Mouse (Mus musculus): ENCODE data around the gene Efna1. TPM values are rescaled to one million over a fixed set of nuclear protein-coding genes. Genes with fewer than 3 reads are reported as not detected.
A peak's percentile ranks its signal among the peaks of the same experiment; 100 is the strongest.

Efna1 gene
- total and polyA plus RNA-seq, 3 experiments: not detected

DNA sequence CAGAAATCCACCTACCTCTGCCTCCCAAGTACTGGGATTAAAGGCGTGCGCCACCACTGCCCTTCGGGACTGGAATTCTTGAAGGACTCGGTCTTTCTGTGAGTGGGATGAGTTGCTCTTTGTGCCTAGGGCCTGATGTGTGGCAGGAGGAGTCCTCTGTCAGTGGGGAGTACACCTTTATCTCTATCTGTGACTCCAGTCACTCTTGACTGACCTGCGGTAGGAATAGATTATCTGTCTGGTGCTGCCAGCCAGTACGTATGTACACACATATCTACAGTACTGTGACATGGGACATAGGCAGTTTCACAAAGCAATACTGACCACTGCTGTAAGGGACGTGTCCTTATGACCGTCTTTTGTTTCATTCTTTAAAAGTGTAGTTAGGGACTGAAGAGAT is 44.9 kb upstream of the Efna1 start:
- no peak overlapping the region for H3K27ac ChIP-seq (ENCODE audit: control insufficient read depth, low read depth, low read length)
- TF ChIP-seq ELF1 (IDR thresholded peaks at IDR 0.05; ENCODE audit: low read depth, low read length) (no peak), GATA1 (IDR thresholded peaks at IDR 0.05; ENCODE audit: low read depth, low read length) (peak; percentile 59), CHD1 (IDR thresholded peaks at IDR 0.05; ENCODE audit: low read depth, low read length) (no peak), MYB (IDR thresholded peaks at IDR 0.05; ENCODE audit: low read depth, low read length) (no peak), ZNF384 (IDR thresholded peaks at IDR 0.05; ENCODE audit: low read depth, low read length) (no peak), MXI1 (IDR thresholded peaks at IDR 0.05; ENCODE audit: low read depth, low read length) (no peak), POLR2AphosphoS5 (IDR thresholded peaks at IDR 0.05; ENCODE audit: borderline replicate concordance, low read depth, low read length) (no peak), RCOR1 (IDR thresholded peaks at IDR 0.05; ENCODE audit: low read depth, low read length) (no peak), CTCF (IDR thresholded peaks at IDR 0.05 in 2 of 3, conservative IDR thresholded peaks at IDR 0.05 in 1 of 3; ENCODE audit: control insufficient read depth in 1 of 3, insufficient read depth in 1 of 3, low read depth in 2 of 3, low read length in 3 of 3, poor library complexity in 1 of 3, severe bottlenecking in 1 of 3) (no peak), USF1 (IDR thresholded peaks at IDR 0.05; ENCODE audit: low read depth, low read length) (no peak), NRF1 (IDR thresholded peaks at IDR 0.05; ENCODE audit: insufficient read depth, low read depth, low read length, poor library complexity, severe bottlenecking) (no peak), MAFK (IDR thresholded peaks at IDR 0.05; ENCODE audit: borderline replicate concordance, low read depth, low read length) (no peak), EP300 (IDR thresholded peaks at IDR 0.05; ENCODE audit: low read depth in 1 of 2, low read length in 2 of 2) (peak in 1 of 2 experiments; percentile 32; a peak in 1 of 4 replicates), TBP (IDR thresholded peaks at IDR 0.05; ENCODE audit: low read depth, low read length) (0 out of 2 replicates have a peak, but pooled peaks have one; percentile 60), ZMIZ1 (IDR thresholded peaks at IDR 0.05; ENCODE audit: low read depth, low read length) (no peak), TCF12 (IDR thresholded peaks at IDR 0.05; ENCODE audit: low read depth, low read length) (0 out of 2 replicates have a peak, but pooled peaks have one; percentile 39), UBTF (IDR thresholded peaks at IDR 0.05; ENCODE audit: borderline replicate concordance, insufficient read depth, low read depth, low read length) (no peak)
- no peak overlapping the region for H3K9ac ChIP-seq (ENCODE audit: control insufficient read depth, low read depth, low read length, poor library complexity, severe bottlenecking)
- H3K9me3 ChIP-seq (replicated peaks; ENCODE audit: insufficient read depth, low read length): no peaks in the 10 kb centered on the region
- no peaks in the 10 kb centered on the region for H3K79me2 ChIP-seq (ENCODE audit: control insufficient read depth, insufficient read depth, low read length, poor library complexity)
- peaks cover 7 to 10% of the 10 kb centered on the region in 2 experiments for H3K4me1 ChIP-seq (ENCODE audit: control insufficient read depth in 1 of 2, insufficient read depth in 2 of 2, low read length in 2 of 2)
- DNase-seq (ENCODE audit: low read depth, low spot score): peak; percentile 30
- no peaks in the 10 kb centered on the region for H3K36me3 ChIP-seq (ENCODE audit: control insufficient read depth in 1 of 2, insufficient read depth in 2 of 2, low read length in 2 of 2)
- H3K4me3 ChIP-seq (ENCODE audit: control insufficient read depth in 1 of 2, insufficient read depth in 1 of 2, low read depth in 2 of 2, low read length in 2 of 2): no peak overlapping the region
- peaks cover 17 to 20% of the 10 kb centered on the region in 2 experiments for H3K27me3 ChIP-seq (ENCODE audit: control insufficient read depth in 1 of 2, insufficient read depth in 2 of 2, low read length in 2 of 2)

DNA sequence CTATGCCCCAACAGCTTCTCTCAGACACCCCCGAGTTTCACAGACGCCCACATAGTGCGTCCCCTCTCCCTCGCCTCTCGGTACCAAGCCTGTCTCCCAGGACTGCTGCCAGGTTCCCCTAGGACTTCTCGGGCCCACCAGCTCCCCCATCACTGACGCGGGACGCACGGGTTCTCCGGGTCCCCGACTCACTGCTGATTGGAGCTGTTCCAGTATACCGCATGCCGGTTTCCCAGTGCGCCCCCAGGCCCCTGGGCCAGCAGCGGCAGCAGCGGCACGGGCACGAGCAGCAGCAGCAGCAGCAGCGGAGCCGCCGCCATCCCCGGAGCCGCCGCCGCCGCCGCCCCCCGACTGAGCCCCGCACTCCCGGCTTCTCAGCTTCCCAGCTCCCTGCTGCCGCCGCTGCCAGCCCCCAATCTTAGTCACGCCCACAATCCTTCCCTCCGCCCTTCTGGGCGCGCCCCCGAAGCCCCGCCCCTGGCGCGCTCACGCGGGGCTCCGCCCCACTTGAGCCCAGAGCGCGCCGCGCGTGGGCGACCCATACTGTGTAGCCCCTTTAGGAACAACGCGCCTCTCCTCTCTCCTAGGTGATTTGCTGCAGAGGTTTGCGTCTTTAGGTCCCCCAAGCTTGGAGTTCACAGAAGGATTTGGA is 41.7 kb upstream of the Efna1 start, which contains the start of gene Efna3:
Gene Efna3, minus strand, starts transcription at position 452 of the 652 bp plus-strand sequence.
- Histone ChIP-seq H3K9ac (ENCODE audit: control insufficient read depth, low read depth, low read length, poor library complexity, severe bottlenecking) (peak within 1 kb of the TSS; percentile 51), H3K36me3 (ENCODE audit: control insufficient read depth in 1 of 2, insufficient read depth in 2 of 2, low read length in 2 of 2) (no peaks in the 10 kb centered on the region), H3K9me3 (replicated peaks; ENCODE audit: insufficient read depth, low read length) (no peaks in the 10 kb centered on the region), H3K79me2 (ENCODE audit: control insufficient read depth, insufficient read depth, low read length, poor library complexity) (no peaks in the 10 kb centered on the region), H3K27me3 (ENCODE audit: control insufficient read depth in 1 of 2, insufficient read depth in 2 of 2, low read length in 2 of 2) (peaks cover 15 to 22% of the 10 kb centered on the region in 2 experiments), H3K4me1 (ENCODE audit: control insufficient read depth in 1 of 2, insufficient read depth in 2 of 2, low read length in 2 of 2) (peaks cover 7 to 8% of the 10 kb centered on the region in 2 experiments), H3K27ac (ENCODE audit: control insufficient read depth, low read depth, low read length) (no peak within 1 kb of the TSS), H3K4me3 (ENCODE audit: control insufficient read depth in 1 of 2, insufficient read depth in 1 of 2, low read depth in 2 of 2, low read length in 2 of 2) (peak within 1 kb of the TSS; percentile 59 to 74)
- TF ChIP-seq MXI1 (IDR thresholded peaks at IDR 0.05; ENCODE audit: low read depth, low read length): peak; percentile 43; the same call in 1 of the 2 replicates
- TF ChIP-seq USF1 (IDR thresholded peaks at IDR 0.05; ENCODE audit: low read depth, low read length): 0 out of 2 replicates have a peak, but pooled peaks have one; percentile 30
- no peak for TF ChIP-seq POLR2AphosphoS5 (IDR thresholded peaks at IDR 0.05; ENCODE audit: borderline replicate concordance, low read depth, low read length)
- 0 out of 2 replicates have a peak, but pooled peaks have one; percentile 31 for TF ChIP-seq HCFC1 (IDR thresholded peaks at IDR 0.05; ENCODE audit: low read depth, low read length)
- peak; percentile 83 for DNase-seq (ENCODE audit: low read depth, low spot score)

All from MEL (cell line).